Mouse (Mus musculus) urinary bladder, postnatal 4 days (tissue): ENCODE results near the gene Gm21954.

Experiments used
- DNase-seq, 2 experiments: peaks; one replicate each; pipeline ENCODE4 v3.0.0; 2021 to 2022; ENCODE audit warnings: low spot score in 2 of 2

Gm21954 gene

GRCm38 (mm10) chr3:55462904-55463668, 8.9 kb downstream of the Gm21954 start:
- no peak for DNase-seq

GRCm38 (mm10) chr3:55461685-55462655, 10.0 kb downstream of the Gm21954 start:
- peak in 1 of 2 experiments; percentile 62 for DNase-seq

- no peak for DNase-seq
Measured at GRCm38 (mm10) chr3:55461092-55461491, 10.9 kb downstream of the Gm21954 start.

- DNase-seq = no peak
Measured at GRCm38 (mm10) chr3:55452464-55452863, 19.5 kb downstream of the Gm21954 start.

GRCm38 (mm10) chr3:55451877-55452276, 20.1 kb downstream of the Gm21954 start:
- no peak for DNase-seq

GRCm38 (mm10) chr3:55451035-55451434, 21.0 kb downstream of the Gm21954 start:
- DNase-seq = no peak

- no peak for DNase-seq
Measured at GRCm38 (mm10) chr3:55449148-55449547, 22.9 kb downstream of the Gm21954 start.

- DNase-seq = no peak
Measured at GRCm38 (mm10) chr3:55447486-55448460, 24.2 kb downstream of the Gm21954 start.

GRCm38 (mm10) chr3:55446681-55447080, 25.3 kb downstream of the Gm21954 start:
- no peak for DNase-seq

- DNase-seq = no peak
Measured at GRCm38 (mm10) chr3:55443725-55444124, 28.3 kb downstream of the Gm21954 start.

GRCm38 (mm10) chr3:55443271-55443670, 28.7 kb downstream of the Gm21954 start:
- DNase-seq = no peak

GRCm38 (mm10) chr3:55442012-55442645, 29.9 kb downstream of the Gm21954 start:
- no peak for DNase-seq

GRCm38 (mm10) chr3:55440342-55440741, 31.7 kb downstream of the Gm21954 start:
- no peak for DNase-seq

- DNase-seq = no peak
Measured at GRCm38 (mm10) chr3:55438824-55439446, 33.1 kb downstream of the Gm21954 start.

GRCm38 (mm10) chr3:55434276-55434675, 37.7 kb downstream of the Gm21954 start:
- no peak for DNase-seq

- no peak for DNase-seq
Measured at GRCm38 (mm10) chr3:55431223-55431622, 40.8 kb downstream of the Gm21954 start.

GRCm38 (mm10) chr3:55430022-55430549, 41.9 kb downstream of the Gm21954 start:
- DNase-seq = no peak

GRCm38 (mm10) chr3:55423640-55424397, 48.2 kb downstream of the Gm21954 start:
- DNase-seq = no peak

- DNase-seq = no peak
Measured at GRCm38 (mm10) chr3:55420436-55421083, 51.5 kb downstream of the Gm21954 start.
